ENCODE assay signal across 7 mouse cellular contexts in genomic region chr14:25068430-25068829, GRCm38 (mm10).
DNase-seq lines count a peak whose midpoint lies in the region; ATAC-seq lines count a peak whose summit lies in the region.

No protein-coding gene starts in this region.

- no peaks in the 10 kb centered on the region for H3K27me3 ChIP-seq in hindbrain, embryonic 15.5 days
- H3K27me3 ChIP-seq in liver, embryonic 16.5 days (ENCODE audit: control insufficient read depth, insufficient read depth, low read depth, low read length) = no peaks in the 10 kb centered on the region

- H3K9ac ChIP-seq in hindbrain, embryonic 15.5 days = no peak overlapping the region
- no peak overlapping the region for H3K9ac ChIP-seq in liver, embryonic 16.5 days (ENCODE audit: low read depth, low read length)

- no peaks in the 10 kb centered on the region for H3K9me3 ChIP-seq in hindbrain, embryonic 15.5 days
- H3K9me3 ChIP-seq in liver, embryonic 16.5 days (replicated peaks; ENCODE audit: control insufficient read depth, low read length) = no peaks in the 10 kb centered on the region

- DNase-seq in 3T3-L1 (ENCODE audit: low read depth, low spot score) = peak; percentile 47
- DNase-seq in 416B (ENCODE audit: low read depth) = peak; percentile 27
- DNase-seq in layer of hippocampus, adult 18-20 months (ENCODE audit: low spot score in 2 of 2) = no peak
- no peak for DNase-seq in layer of hippocampus, adult 8-10 months (ENCODE audit: low spot score in 2 of 2)

- H3K4me3 ChIP-seq in hindbrain, embryonic 15.5 days = no peak overlapping the region
- no peak overlapping the region for H3K4me3 ChIP-seq in liver, embryonic 16.5 days (ENCODE audit: low read depth, low read length)

- H3K36me3 ChIP-seq in hindbrain, embryonic 15.5 days = no peaks in the 10 kb centered on the region
- H3K36me3 ChIP-seq in liver, embryonic 16.5 days (ENCODE audit: control insufficient read depth, insufficient read depth) = no peaks in the 10 kb centered on the region

- no peak for ATAC-seq in hindbrain, embryonic 15.5 days (ENCODE audit: low FRiP score, low read depth)
- ATAC-seq in liver, embryonic 16.5 days (ENCODE audit: low read depth) = peak; percentile 67
- no peak for ATAC-seq in erythroid progenitor cell, adult 5-6 weeks (replicated peaks; ENCODE audit: low FRiP score, poor library complexity, severe bottlenecking)

- H3K27ac ChIP-seq in hindbrain, embryonic 15.5 days (replicated peaks) = peak overlapping the region; percentile 23
- H3K27ac ChIP-seq in liver, embryonic 16.5 days (ENCODE audit: low read length) = no peak overlapping the region

- WGBS in hindbrain, embryonic 15.5 days = 28% methylated on average over 8 of the region's 8 CpGs
- WGBS in liver, embryonic 16.5 days (ENCODE audit: insufficient replicate concordance) = 34% methylated on average over 8 of the region's 8 CpGs

- H3K4me1 ChIP-seq in hindbrain, embryonic 15.5 days (replicated peaks) = peaks cover 43% of the 10 kb centered on the region
- no peaks in the 10 kb centered on the region for H3K4me1 ChIP-seq in liver, embryonic 16.5 days (ENCODE audit: control insufficient read depth, low read depth, low read length)

- no peak overlapping the region for H3K4me2 ChIP-seq in hindbrain, embryonic 15.5 days
- no peak overlapping the region for H3K4me2 ChIP-seq in liver, embryonic 16.5 days (ENCODE audit: low read depth, low read length)

Comparison
In these comparisons a context has a peak if more than half of its experiments do, and no peak if none do; other contexts are left out.
1. DNase-seq: peak in 3T3-L1 (single experiment) and 416B (single experiment); none in layer of hippocampus, adult 18-20 months (0 of 2) and layer of hippocampus, adult 8-10 months (0 of 2).